Mouse (Mus musculus) lung, postnatal 4 days (tissue): ENCODE data around the gene Ncs1.

ENCODE experiments used
- DNase-seq, 2 experiments: peaks; one replicate each; pipeline ENCODE4 v3.0.0; 2021

The Ncs1 gene

DNA sequence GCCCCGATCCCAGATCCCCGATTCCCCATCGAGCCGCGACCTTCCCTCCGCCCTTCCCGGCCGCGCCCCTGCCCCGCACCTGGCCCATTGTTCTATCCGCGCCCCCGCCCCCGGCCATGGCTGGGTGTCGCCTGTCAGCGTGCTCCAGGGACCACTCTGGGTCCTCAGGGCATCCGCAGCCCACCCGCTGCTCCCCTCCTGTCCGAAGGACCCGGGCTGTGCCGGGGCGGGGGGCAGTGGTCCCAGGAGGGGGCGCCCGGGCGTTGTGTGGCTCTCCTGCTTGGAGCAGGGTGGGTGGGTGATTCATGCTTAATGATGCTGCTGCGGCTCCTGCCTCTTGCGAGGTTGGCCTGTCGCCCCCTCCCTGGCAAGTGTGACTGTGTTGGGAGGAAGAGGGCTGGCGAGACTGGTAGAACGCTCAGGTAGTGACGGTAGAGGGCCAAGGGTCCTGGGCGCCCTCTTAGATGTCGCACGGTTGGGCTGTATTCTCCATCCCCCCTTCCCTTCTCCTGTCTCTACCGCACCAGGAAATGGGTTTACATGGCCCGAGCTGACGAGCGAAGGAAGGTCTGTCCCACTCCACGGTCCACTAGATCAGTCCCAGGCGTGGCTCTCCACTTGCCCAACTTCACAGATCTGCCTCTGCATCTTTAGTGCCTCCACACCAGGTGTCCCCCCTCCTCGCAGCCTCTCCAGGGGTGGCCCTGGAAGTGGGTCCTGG is 788 bp downstream of the Ncs1 start:
- peak in 1 of 2 experiments; percentile 23 for DNase-seq

DNA sequence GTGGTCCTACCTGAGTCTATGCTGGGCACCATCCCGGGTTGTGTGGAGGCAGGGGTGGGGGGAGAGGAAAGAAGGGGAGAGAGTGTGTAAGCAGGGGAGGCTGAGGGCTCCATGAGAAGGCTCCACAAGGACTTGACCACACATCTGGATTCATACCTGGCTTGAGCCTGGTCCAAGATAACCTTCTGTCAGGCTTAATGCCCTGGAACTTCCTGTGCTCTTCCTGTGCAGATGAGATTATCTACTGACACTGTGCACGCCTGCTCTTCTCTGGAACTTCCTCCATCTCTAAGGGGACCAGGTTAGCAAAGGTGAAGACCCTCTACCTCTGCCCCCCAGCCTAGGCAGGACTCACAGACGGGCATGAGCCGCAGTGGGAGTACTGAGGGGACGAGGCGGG is 3.2 kb downstream of the Ncs1 start:
- no peak for DNase-seq

DNA sequence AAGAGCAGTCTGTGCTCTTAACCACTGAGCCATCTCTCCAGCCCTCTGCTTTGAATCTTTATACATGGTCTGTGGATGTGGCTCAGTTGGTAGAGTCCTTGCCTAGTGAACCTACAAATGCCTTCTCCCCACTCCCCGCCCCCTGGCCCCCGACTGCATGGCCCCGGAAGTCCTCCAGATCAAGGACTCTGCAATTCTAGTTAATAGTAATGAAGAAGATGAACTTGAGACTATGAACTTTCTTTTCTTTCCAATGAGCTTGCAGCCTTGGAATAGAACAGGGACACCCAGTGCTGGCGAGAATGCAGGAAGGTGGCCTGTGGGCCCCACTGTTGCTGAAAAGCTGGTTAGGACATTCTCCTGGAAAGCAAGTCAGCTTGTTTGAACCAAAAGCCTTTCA is 6.5 kb downstream of the Ncs1 start:
- DNase-seq = no peak

DNA sequence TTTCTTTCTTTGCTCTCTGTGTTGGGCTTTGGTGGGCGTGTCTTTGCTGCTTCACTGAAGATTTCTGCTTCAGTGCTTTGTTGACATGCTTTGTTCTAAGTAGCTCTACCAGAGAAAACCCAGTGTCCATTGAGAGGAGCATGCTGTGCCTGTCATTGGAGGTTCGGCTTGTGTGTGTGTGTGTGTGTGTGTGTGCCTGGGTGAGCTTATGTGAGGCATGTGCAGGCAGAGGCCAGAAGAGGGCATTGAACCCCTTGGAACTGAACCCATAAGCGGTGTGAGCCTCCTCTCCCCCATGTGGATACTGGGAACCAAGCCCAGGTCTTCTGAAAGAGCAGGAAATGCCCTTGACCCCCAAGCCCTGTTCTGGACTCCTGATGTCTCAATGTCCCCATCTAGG is 7.8 kb downstream of the Ncs1 start:
- no peak for DNase-seq

DNA sequence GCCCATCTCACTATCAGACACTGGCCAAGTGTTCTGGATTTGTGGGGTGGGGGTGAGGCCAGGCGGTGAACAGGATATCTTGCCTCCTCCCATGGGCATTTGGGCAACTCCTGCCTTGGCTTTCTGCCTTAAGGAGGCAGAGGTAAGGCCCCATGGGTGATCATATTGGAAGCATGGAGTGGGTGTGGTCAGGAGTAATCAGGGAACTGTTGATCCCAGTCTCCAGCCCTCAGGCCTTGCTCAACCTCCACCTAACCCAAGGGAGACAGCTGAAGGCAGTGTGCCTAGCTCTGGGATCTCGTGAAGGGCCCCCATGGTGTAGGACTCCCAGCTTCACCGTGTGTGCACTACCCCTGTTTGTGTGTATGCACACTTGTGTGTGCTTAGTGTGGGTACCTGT is 9.2 kb downstream of the Ncs1 start:
- no peak for DNase-seq

DNA sequence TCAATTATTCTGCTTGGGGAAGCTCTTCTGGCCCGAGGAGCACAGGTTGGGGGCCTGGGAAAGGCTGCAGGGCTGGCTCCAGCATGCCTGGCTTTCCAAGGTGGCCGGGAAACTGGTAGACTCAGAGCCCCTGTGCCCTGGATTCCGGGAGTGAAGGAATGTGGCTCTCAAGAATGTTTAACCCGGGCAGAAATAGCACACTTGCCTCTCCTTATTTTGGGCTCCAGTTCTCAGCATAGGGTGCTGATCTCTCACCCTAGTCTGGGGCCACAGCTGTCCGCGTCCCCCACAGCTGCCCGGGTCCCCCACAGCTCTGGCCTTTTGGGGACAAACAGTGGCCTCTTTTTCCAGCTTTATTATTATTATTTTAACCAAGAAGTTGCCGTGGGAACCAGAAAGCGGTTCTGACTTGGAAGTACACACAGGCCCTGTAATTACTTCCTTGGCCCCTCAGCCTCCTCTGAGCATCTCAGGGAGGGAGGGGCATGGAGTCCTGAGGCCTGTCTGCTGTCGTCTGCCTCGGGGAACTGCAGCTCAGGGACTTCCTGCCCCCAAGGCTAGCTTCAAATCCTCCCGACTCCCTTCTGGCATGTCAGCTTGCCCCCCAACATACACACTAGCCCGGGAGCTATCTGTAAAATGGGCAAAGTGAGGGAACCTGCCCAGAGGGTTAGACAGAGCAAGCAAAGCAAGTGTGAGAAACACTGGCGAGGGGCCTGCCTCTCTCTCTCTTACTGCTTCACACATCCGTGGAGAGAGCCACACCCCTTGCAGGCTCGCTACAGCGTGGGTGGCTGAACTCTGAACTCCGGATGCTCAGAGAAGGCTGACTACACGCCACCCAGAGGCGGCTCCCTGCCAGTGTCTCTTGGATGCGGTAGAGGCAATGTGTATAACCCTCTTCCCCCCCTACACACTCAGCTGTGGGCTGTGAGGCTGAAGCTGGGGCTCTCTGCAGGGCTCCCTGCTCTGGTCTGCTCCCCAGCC is 10.6 kb downstream of the Ncs1 start:
- peak; percentile 77 to 78 for DNase-seq

DNA sequence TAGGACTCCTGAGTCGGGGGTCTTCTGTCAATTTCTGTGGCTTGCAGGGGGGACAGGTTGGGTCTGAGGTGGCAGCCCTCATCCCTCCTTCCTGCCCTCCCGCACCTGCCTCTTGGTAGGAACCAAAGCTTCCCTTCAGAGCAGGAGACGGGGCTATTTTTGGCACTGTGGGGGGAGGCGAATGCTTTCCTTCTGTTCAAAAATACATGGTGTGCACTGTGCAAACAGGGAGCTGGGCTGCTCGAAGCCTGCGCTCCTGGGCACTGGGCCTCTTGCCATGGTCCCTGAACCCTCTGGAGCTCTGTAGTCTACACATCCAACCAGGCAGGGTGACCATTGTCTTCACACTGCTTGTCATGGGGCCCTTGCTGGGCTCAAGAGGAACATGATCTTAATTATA is 11.5 kb downstream of the Ncs1 start:
- no peak for DNase-seq

DNA sequence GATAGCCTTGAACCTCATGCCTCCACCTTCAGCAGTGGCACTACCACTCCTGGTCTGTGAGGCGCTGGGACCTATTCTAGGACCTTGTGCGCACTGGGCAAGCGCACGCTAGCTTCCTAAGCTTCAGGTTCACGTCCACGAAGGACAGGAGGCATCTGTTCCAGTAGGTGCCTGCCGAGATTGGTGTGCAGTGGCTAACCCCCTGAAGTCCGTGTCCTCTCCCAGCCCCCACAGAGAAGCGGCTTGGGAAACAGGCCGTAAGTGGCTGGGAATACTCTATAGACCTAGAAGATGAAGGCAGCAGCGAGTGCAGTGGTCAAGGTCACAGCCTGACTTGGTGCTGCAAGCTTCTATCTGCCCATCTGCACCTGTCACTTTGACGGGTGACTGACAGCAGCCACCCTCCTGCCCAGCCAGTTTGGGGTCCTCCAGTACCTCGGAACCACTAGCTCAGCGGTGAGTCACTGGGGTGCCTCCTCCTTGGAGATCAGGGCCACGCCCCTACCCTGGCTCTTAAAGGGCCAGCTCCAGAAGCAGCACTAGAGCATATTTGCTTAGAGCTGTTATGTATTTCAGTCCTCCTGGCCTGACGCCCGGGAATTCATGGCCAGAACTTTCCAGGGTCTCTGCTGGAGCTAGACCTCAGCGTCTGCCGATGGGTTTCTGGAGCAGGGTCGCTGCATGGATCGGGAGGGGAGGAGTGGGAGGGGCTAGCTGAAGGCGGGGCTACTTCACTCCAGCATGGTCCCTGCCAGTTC is 13.2 kb downstream of the Ncs1 start:
- peak; percentile 78 to 82 for DNase-seq

DNA sequence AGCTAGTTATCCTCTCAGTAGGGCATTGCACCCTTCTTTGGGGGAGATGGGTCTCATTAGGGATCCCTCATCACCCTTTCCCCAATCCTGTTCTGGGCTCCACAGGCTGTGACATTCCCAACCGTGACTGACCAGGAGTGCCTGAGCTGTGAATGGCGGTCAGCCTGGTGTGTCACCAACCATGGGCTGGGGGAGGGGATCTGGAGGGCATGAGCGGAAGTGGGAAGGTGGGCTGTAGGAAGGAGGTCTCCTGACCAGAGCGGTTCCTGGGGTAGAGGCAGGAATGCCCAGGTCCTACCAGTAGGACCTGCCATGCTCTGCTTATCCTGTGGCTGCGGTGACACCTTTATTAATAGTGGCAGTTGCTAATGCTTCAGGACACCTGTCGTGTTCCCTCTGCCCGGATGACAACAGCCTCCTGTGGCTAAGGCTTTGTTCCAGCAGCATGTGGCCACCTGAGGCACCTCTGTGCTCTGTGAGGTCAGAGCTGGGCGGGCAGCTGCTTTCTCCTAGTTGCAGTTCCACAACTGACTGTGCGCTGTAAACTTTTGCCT is 13.8 kb downstream of the Ncs1 start:
- DNase-seq = no peak

DNA sequence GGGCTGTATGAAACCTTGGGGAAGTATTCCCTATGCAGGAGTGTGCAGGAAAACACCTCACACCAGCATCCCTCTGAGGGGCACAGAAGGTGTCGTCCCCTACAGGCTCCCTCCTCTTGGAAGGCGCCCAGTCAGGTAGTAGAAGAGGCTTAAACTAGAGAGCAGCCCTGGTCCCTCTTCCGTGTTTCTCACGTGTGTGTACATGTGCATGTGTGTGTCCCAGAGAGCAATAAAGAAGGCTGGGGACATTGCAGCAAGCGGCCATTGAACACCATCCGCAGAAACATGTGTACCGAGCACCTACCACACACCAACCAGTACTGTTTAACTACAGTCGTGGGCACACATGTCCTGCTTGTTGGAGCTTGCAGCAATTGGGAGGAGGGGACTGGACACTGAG is 14.9 kb downstream of the Ncs1 start:
- no peak for DNase-seq

DNA sequence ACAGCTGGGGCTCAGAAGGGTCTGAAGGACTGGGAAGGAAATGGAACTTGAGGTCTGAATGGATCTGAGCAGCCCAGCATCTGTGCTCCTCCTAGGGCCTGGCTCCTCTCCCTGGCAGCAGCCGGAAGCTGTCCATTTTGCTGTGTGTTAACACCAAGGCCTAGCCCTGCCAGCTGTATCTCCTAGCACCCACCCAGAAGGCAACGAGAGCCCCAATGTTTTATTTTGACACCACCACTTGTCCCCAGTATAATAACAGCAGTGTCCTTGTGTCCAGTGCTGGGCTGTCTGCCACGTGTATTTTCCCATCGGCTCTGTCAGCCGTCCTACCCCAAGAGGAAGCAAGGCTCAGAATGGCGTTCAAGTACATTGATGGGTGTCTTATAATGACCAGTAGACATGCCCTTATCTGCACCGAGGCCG is 17.4 kb downstream of the Ncs1 start:
- DNase-seq = peak; percentile 39 to 79

DNA sequence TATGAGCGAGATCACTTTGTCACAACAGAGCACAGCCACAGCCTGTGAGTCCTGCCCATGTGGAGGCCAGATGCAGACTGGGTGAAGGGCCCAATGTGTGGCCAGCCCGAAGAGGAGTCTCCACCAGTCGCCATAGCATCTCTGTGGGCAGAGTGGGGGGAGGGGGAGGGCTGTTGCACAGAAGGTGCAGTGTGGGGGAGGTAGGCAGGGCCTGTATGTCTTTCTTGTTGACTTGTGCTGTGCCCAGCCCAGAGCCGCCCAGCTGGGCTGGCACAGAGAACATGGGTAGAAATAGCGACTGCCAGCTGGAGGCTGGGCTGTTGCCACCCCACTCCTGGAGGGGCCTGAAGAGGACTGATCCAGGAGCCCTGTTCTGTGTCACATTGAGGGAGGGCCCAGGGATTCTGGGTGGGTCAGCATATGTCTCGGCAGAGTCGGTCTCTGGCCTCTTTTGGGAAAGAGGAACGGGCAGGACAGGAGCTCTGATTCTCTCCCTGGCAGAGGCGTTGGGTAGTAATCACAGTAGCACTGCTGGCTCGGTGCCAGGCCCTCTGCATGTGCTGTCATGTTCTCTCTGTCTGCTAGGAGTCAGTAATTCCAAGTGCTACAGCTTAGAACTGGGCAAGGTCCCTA is 18.2 kb downstream of the Ncs1 start:
- DNase-seq = peak; percentile 65 to 75

DNA sequence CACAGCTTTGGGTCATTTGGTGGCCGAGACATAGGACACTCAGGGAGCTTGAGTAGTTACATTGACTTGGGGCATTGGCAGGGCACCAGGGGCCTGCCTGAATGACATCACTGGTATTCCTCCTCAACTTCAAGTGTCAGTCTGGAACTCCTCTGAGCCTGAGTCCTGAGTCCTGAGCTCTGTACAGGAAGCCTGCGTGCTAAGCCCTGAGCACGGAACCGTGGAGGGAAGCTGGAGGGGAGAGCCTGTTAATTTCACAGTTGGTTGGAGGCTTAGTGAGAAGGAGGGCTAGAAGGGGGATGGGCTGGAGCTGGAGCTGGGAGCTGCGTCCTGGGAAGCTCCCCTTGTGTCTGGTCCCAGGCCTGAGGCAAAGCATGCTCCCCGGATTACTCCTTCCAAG is 21.8 kb downstream of the Ncs1 start:
- DNase-seq = no peak

DNA sequence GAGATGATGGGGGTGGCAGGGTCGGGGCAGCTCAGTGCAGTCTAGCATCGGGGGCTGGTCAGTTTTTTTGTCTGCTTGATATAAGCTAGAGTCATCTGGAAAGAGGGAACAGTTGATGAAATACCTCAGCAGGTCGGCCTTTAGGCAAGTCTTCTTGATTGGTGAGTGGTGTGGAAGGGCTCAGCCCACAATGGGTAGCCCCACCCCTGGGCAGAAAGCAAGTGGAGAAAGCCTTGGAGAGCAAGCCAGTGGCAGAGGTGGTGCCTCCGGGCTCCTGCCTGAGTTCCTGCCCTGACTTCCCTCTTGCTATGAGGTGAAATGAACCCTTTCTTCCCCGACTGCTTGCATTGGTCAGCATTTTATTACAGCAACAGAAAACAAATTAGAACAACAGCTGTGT is 23.0 kb downstream of the Ncs1 start:
- DNase-seq = no peak

DNA sequence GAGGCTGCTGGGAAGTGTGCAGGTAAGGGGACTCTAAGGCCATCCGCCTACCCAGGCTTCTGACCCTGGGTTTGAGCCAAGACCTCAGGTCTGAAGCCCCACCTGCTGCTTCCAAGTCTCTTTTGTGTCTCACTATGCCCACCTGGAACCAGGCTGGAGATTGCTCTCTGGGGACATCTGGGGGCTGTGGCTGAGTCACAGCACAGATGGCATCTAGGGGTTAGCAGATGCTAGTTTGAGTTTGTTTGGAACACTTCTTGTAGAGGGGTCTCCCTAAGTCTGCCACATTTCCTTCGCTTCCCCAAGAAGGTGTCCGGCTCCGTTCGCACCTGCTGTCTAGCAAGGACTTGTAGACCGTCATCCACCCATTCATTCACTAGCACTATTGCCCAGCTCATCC is 23.6 kb downstream of the Ncs1 start:
- DNase-seq = no peak

DNA sequence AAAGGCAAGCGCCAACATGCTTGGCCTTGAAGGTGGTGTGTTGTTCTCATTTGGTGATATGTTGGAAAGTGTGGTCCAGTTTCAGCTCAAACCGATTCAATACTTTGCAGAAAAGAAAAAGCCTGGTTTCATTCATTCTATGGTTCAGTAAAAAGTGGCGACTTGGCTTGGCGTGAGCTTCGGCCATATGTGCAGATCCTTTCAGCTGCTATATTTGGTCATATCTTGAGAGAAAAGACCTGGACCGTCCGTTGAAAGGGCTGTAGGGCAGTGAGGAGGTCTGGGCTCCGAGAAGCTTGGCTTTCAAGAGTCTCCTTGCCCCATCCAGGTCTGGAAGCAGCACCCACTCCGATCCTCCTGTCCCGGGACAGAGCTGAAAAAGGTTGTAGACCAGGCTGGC is 24.2 kb downstream of the Ncs1 start:
- DNase-seq = no peak

DNA sequence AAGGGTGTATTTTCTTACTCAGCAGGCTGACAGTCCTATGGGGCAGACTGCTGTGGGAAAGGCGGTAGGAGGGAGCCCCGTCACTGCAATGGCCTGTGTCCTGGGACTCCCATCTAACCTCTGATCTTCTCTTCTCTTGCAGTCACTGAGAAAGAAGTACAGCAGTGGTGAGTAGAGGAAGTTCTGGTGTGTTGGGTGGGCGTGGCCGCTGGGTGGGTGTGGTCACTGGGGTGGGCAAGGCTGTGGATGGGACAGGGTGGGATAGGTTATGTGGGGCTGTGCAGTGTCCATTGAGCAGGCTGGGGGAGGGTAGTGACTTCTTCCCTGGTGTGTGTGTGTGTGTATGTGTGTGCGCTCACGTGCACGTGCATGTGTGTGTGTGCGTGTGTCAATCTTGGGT is 24.8 kb downstream of the Ncs1 start:
- DNase-seq = no peak

DNA sequence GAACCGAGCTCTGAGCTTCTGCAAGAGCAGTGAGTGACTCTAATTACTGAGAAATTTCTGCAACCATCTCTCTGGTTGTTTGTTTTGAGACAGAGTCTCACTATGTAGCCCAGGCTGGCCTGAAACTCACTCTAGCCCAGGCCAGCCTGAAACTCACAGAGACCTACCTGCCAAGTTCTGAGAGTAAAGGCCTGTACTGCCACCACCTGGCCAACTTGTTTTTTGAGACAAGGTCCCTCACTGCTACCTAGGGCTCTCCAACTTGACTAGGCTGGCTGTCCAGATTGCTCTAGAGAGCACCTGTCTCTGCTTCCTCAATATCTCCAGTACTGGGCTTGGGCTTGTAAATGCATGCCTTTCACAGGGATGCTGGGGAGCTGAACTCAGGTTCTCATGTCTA is 25.4 kb downstream of the Ncs1 start:
- DNase-seq = no peak

DNA sequence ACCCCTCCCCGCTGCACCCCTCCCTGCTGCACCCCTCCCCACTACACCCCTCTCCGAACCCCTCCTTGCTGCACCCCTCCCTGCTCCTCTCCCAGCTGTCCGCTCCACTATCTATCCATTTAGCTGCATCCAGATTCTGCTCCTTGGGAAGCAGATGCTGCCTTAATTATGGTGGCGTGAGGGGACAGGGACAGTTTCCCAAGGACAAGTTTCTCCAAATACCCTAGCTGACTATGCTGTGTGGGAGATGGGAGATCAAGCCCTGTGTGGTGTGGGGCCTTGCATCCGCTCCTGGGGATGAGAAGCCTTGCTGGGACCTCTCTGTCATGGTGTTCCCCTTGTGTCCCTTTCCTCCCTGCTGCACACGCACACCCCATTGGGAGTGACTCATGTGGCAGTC is 29.4 kb downstream of the Ncs1 start:
- no peak for DNase-seq

DNA sequence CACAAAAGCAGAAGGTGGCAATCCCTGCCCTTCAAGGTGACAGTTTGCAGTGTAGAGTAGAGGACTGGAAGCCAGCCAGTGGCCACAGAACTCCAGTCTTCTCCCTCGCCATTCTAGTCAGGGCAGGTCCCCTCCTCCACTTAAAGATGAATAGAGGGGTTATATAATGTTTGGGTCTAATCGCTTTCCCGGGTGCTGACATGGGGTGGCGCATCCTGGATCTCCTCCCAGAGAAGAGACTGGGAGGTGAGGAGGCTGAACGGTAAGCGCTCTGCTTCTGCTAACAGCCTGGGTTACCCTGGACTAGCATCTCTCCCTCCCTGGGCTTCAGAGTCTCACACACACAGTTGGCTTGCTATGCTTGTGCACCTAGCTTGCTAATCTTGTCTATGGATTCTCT is 32.2 kb downstream of the Ncs1 start:
- DNase-seq = no peak

DNA sequence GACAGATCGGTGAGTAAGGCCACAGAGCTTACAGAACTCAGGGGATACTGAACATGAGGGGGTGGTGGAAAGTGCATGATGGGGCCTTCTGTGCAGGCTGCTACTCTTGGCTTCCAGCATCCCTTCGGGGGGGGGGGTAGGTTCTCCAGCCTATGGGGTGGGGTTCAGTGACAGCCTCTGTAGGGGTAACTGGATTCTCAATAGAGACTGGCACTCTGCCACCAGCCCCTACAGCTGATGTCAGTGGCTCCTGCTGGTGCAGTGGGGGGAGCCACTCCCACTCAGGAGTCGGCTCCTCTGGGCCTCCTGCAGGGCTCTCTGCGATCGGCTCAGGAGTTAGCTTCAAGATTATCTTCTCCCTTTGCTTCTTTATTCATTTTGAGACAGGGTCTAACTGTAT is 32.9 kb downstream of the Ncs1 start:
- DNase-seq = no peak

DNA sequence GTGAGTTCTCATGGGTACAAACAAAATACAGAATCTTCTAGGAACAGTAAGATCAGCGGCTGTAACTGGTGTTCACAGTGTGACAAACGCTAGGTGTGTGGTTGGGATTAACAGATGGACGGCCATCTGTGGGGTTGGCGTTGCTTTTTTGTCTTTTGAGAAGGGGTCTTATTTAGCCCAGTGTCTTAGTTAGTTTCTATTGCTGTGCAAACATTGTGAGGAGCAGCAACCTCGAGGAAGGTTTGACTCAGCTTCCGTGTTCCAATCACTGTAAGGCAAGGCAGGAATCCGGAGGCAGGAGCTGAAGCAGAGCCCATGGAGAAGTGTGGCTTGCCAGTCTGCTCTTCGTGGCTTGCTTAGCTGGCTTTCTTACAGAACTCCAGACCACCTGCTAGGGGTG is 35.5 kb downstream of the Ncs1 start:
- DNase-seq = no peak

DNA sequence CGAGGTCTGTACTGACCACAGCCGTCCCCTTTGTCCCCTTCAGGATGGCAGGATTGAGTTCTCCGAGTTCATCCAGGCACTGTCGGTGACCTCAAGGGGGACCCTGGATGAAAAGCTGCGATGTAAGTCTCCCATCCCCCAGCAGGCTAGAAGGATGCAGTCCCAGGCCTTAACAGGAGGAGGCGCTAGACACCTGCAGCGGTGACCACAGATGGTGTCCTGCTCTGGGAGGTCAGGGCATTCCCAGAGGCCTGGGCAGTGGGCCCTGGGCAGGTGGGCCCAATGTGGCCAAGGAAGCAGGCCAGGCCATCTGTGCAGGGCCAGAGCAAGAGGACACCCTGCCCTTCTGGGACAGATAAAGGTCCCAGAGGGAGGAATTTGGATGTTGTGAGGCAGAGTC is 36.6 kb downstream of the Ncs1 start:
- DNase-seq = no peak
